Mouse (Mus musculus) ZHBTc4 (cell line): ENCODE measurements at regions not wholly inside any gene's neighbourhood (a gene's known extent, or its start where the extent isn't known, plus 50 kb on each side); places are given as distances from the start of the nearest gene placed in this dataset.
A peak's percentile ranks its signal among the peaks of the same experiment; 100 is the strongest.

Experiments used
- DNase-seq: peaks from one replicate; pipeline ENCODE4 v3.0.0-alpha.2; 2011; ENCODE audit warnings: low read depth, low spot score

- peak; percentile 61 for DNase-seq
Measured at GRCm38 (mm10) chr6:105549366-105549765, 128.1 kb upstream of the Cntn4 start.

- DNase-seq, result no peak
Measured at GRCm38 (mm10) chr6:105568301-105568700, 109.2 kb upstream of the Cntn4 start.

GRCm38 (mm10) chr6:105569103-105569502, 108.4 kb upstream of the Cntn4 start:
- no peak for DNase-seq

DNA sequence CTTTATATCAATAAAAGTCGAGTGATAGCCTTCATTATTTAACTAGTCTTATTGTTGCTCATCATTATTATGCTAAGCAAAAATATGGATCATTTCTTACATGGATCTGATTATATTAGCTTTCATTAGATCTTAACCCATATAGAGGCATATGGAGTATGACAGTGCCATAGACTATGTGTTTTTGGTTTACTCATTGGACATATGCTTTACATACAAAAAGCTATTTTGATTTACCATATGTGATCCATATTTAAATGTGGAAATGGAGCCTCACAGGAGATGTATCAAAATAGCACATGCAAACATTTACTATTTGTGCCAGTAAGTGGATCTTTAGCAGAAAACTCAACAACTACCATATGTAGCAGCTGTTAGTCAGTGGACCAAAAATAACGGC, 73.2 kb upstream of the Cntn4 start:
- no peak for DNase-seq
